Mouse (Mus musculus) 416B (cell line): ENCODE measurements around the gene Cfap298.

Experiments used
- DNase-seq: peaks from one replicate; pipeline ENCODE4 v3.0.0; 2011; ENCODE audit warnings: low read depth

Gene Cfap298

GRCm38 (mm10) chr16:90911766-90912165, 23.1 kb downstream of the Cfap298 start:
- peak; percentile 19 for DNase-seq

GRCm38 (mm10) chr16:90910855-90911533, 23.9 kb downstream of the Cfap298 start:
- DNase-seq = no peak

GRCm38 (mm10) chr16:90907250-90907649, 27.7 kb downstream of the Cfap298 start:
- peak; percentile 28 for DNase-seq

- DNase-seq = no peak
Observed at GRCm38 (mm10) chr16:90903300-90903699, 31.6 kb downstream of the Cfap298 start.

GRCm38 (mm10) chr16:90901364-90901763, 33.5 kb downstream of the Cfap298 start:
- DNase-seq = peak; percentile 19

- peak; percentile 17 for DNase-seq
Observed at GRCm38 (mm10) chr16:90899498-90899897, 35.4 kb downstream of the Cfap298 start.

- DNase-seq = no peak
Observed at GRCm38 (mm10) chr16:90897651-90898050, 37.3 kb downstream of the Cfap298 start.

- DNase-seq = no peak
Observed at GRCm38 (mm10) chr16:90893792-90894191, 41.1 kb downstream of the Cfap298 start.

GRCm38 (mm10) chr16:90893019-90893418, 41.9 kb downstream of the Cfap298 start:
- no peak for DNase-seq

GRCm38 (mm10) chr16:90892081-90892480, 42.8 kb downstream of the Cfap298 start:
- DNase-seq = no peak

- no peak for DNase-seq
Observed at GRCm38 (mm10) chr16:90891601-90892000, 43.3 kb downstream of the Cfap298 start.

- no peak for DNase-seq
Observed at GRCm38 (mm10) chr16:90890683-90891082, 44.2 kb downstream of the Cfap298 start.

- DNase-seq = peak; percentile 95
Observed at GRCm38 (mm10) chr16:90885781-90886565, 48.9 kb downstream of the Cfap298 start.

GRCm38 (mm10) chr16:90885351-90885750, 49.6 kb downstream of the Cfap298 start:
- DNase-seq = no peak

GRCm38 (mm10) chr16:90882501-90882977, 52.4 kb downstream of the Cfap298 start:
- no peak for DNase-seq

- DNase-seq = no peak
Observed at GRCm38 (mm10) chr16:90878135-90878860, 56.6 kb downstream of the Cfap298 start.
